Mouse (Mus musculus) G1E (cell line): Measurements from ENCODE around the gene Rgl1. TPM values are rescaled to one million over a fixed set of nuclear protein-coding genes. Genes with fewer than 3 reads are reported as not detected.

Experiments used
- ATAC-seq: 2 replicates; pipeline ENCODE4 v1.8.0; 2016; ENCODE audit warnings: mild to moderate bottlenecking; ENCODE audit not compliant: insufficient number of reproducible peaks, poor library complexity, low FRiP score, severe bottlenecking; ENCODE audit errors: extremely low read depth
- DNase-seq: peaks from one replicate; pipeline ENCODE4 v3.0.0; 2012; ENCODE audit warnings: low spot score
- H3K27me3 ChIP-seq: 2 replicates; pipeline ENCODE4 v1.6.1; 2012; ENCODE audit warnings: mild to moderate bottlenecking, low read length, inconsistent platforms; ENCODE audit not compliant: insufficient read depth
- H3K36me3 ChIP-seq: replicated peaks from 2 replicates; pipeline ENCODE3; 2012; ENCODE audit warnings: mild to moderate bottlenecking, inconsistent platforms
- H3K4me1 ChIP-seq: 2 replicates; pipeline ENCODE4 v1.6.1; 2012; ENCODE audit warnings: low read depth, low read length, inconsistent platforms, mixed read lengths; ENCODE audit not compliant: insufficient read depth
- H3K4me3 ChIP-seq: 2 replicates; pipeline ENCODE4 v1.5.1; 2012; ENCODE audit warnings: low read depth, mild to moderate bottlenecking, inconsistent platforms, low read length, moderate library complexity, mixed read lengths
- H3K9me3 ChIP-seq: replicated peaks from 2 replicates; pipeline ENCODE4 v1.6.1; 2012; ENCODE audit warnings: inconsistent platforms
- CTCF ChIP-seq: IDR thresholded peaks from 2 replicates; pipeline ENCODE4 v1.5.1; 2012; ENCODE audit warnings: low read depth, low read length, inconsistent platforms, mixed read lengths
- GATA1 ChIP-seq: IDR thresholded peaks from 2 replicates; pipeline ENCODE4 v1.6.1; 2012; ENCODE audit warnings: borderline replicate concordance, low read length, inconsistent platforms, mixed read lengths
- GATA2 ChIP-seq: IDR thresholded peaks from 2 replicates; pipeline ENCODE4 v1.6.1; 2012; ENCODE audit warnings: low read depth, low read length, inconsistent platforms, borderline replicate concordance
- POLR2AphosphoS5 ChIP-seq: IDR thresholded peaks from 2 replicates; pipeline ENCODE4 v1.6.1; 2012; ENCODE audit warnings: low read depth, low read length, inconsistent platforms; ENCODE audit not compliant: insufficient replicate concordance
- TAL1 ChIP-seq: conservative IDR thresholded peaks from 2 replicates; pipeline ENCODE4 v1.6.1; 2012; ENCODE audit warnings: low read depth, low read length, inconsistent platforms, mixed read lengths
- polyA plus RNA-seq: library from polyadenylated mRNA; stranded (reverse); fragments of >175 nt; gene quantifications from 2 replicates; pipeline ENCODE4 v1.2.3, GENCODE M21; 2012
- total RNA-seq, 2 experiments: library from RNA; stranded (forward) in 1 of 2; stranded (reverse) in 1 of 2; fragments of 200-1000 nt in 1 of 2; fragments of >200 nt in 1 of 2; fragmentation: Nextera tagmentation in 1 of 2; gene quantifications; 2 replicates each; pipeline ENCODE4 v1.2.3; 2014 to 2017

Gene Rgl1
- total and polyA plus RNA-seq, 3 experiments, result 0.21 to 5.7 (median 4.0) TPM

GRCm38 (mm10) chr1:152804907-152805306 lies 38.8 kb upstream of the Rgl1 start:
- Histone ChIP-seq H3K9me3 (0 out of 2 replicates have a peak, but pooled peaks cover 2% of the 10 kb centered on the region), H3K4me1 (peaks cover 27% of the 10 kb centered on the region), H3K4me3 (no peak overlapping the region), H3K27me3 (peaks cover 21% of the 10 kb centered on the region), H3K36me3 (peaks cover 2% of the 10 kb centered on the region)
- no peak for TF ChIP-seq POLR2AphosphoS5
- TF ChIP-seq GATA1, result no peak
- no peak for TF ChIP-seq GATA2
- no peak for DNase-seq
- ATAC-seq, result no peak

GRCm38 (mm10) chr1:152800633-152801176 lies 34.6 kb upstream of the Rgl1 start:
- ATAC-seq, result no peak
- H3K27me3 ChIP-seq, result peaks cover 38% of the 10 kb centered on the region
- no peak overlapping the region for H3K4me3 ChIP-seq
- no peak for DNase-seq
- TF ChIP-seq POLR2AphosphoS5 (no peak), GATA1 (no peak)
- peaks cover 15% of the 10 kb centered on the region; the same call in 1 of the 2 replicates for H3K4me1 ChIP-seq
- no peaks in the 10 kb centered on the region for H3K36me3 ChIP-seq
- H3K9me3 ChIP-seq, result 0 out of 2 replicates have a peak, but pooled peaks cover 2% of the 10 kb centered on the region

- H3K9me3 ChIP-seq, result 0 out of 2 replicates have a peak, but pooled peaks cover 2% of the 10 kb centered on the region
- H3K36me3 ChIP-seq, result no peaks in the 10 kb centered on the region
- no peak within 1 kb of the TSS for H3K4me3 ChIP-seq
- DNase-seq, result no peak
- H3K4me1 ChIP-seq, result peaks cover 11% of the 10 kb centered on the region; the same call in 1 of the 2 replicates
- TF ChIP-seq POLR2AphosphoS5, result no peak
- TF ChIP-seq TAL1, result no peak
- TF ChIP-seq GATA2, result no peak
- TF ChIP-seq GATA1, result no peak
- TF ChIP-seq CTCF, result no peak
- peaks cover 36% of the 10 kb centered on the region for H3K27me3 ChIP-seq
- no peak for ATAC-seq
Observed at GRCm38 (mm10) chr1:152799897-152800296, 33.7 kb upstream of the Rgl1 start, which contains the start of gene Ncf2. Ncf2 (plus strand) TSS chr1:152800194.

- ATAC-seq, result no peak; the same call in 1 of the 2 replicates
Observed at GRCm38 (mm10) chr1:152798125-152798524, 32.0 kb upstream of the Rgl1 start.

GRCm38 (mm10) chr1:152796683-152797263 lies 30.6 kb upstream of the Rgl1 start:
- peaks cover 42% of the 10 kb centered on the region for H3K27me3 ChIP-seq
- H3K4me1 ChIP-seq, result peaks cover 6% of the 10 kb centered on the region; the same call in 1 of the 2 replicates
- peaks cover 2% of the 10 kb centered on the region; the same call in 1 of the 2 replicates for H3K9me3 ChIP-seq
- H3K4me3 ChIP-seq, result no peak overlapping the region
- ATAC-seq (no peak), DNase-seq (no peak)
- no peak for TF ChIP-seq GATA2
- TF ChIP-seq TAL1, result no peak
- TF ChIP-seq CTCF, result no peak
- TF ChIP-seq POLR2AphosphoS5, result no peak
- TF ChIP-seq GATA1, result no peak
- H3K36me3 ChIP-seq, result no peaks in the 10 kb centered on the region

More at GRCm38 (mm10) chr1:152798125-152798524, 32.0 kb upstream of the Rgl1 start:
- Histone ChIP-seq H3K4me3 (no peak overlapping the region), H3K27me3 (peaks cover 40% of the 10 kb centered on the region), H3K9me3 (0 out of 2 replicates have a peak, but pooled peaks cover 2% of the 10 kb centered on the region), H3K36me3 (no peaks in the 10 kb centered on the region), H3K4me1 (peaks cover 6% of the 10 kb centered on the region; the same call in 1 of the 2 replicates)
- no peak for DNase-seq
- no peak for TF ChIP-seq CTCF
- no peak for TF ChIP-seq GATA2
- TF ChIP-seq GATA1, result no peak
- no peak for TF ChIP-seq TAL1
- TF ChIP-seq POLR2AphosphoS5, result no peak

GRCm38 (mm10) chr1:152795688-152796255 lies 29.6 kb upstream of the Rgl1 start:
- TF ChIP-seq GATA2, result no peak
- TF ChIP-seq CTCF, result no peak
- no peak for TF ChIP-seq GATA1
- TF ChIP-seq TAL1, result no peak
- TF ChIP-seq POLR2AphosphoS5, result no peak
- DNase-seq, result no peak
- H3K36me3 ChIP-seq, result no peaks in the 10 kb centered on the region
- peaks cover 2% of the 10 kb centered on the region; the same call in 1 of the 2 replicates for H3K9me3 ChIP-seq
- peaks cover 6% of the 10 kb centered on the region; the same call in 1 of the 2 replicates for H3K4me1 ChIP-seq
- peaks cover 36% of the 10 kb centered on the region for H3K27me3 ChIP-seq
- H3K4me3 ChIP-seq, result no peak overlapping the region
- ATAC-seq, result no peak
